Mouse (Mus musculus) C2C12 (cell line): ENCODE measurements around the gene Dctpp1. TPM values are rescaled to one million over a fixed set of nuclear protein-coding genes. Genes with fewer than 3 reads are reported as not detected.

Experiments used
- H3K27me3 ChIP-seq: one replicate; pipeline ENCODE4 v1.6.1; 2011; ENCODE audit not compliant: control insufficient read depth, insufficient read depth, insufficient read length
- H3K36me3 ChIP-seq: one replicate; pipeline ENCODE4 v1.6.1; 2011; ENCODE audit not compliant: control insufficient read depth, insufficient read depth
- H3K4me3 ChIP-seq: one replicate; pipeline ENCODE4 v1.5.1; 2011; ENCODE audit warnings: mild to moderate bottlenecking, control low read depth; ENCODE audit not compliant: poor library complexity, insufficient read depth, severe bottlenecking
- H3K79me2 ChIP-seq: one replicate; pipeline ENCODE4 v1.6.1; 2011; ENCODE audit not compliant: control insufficient read depth, insufficient read depth
- H3K79me3 ChIP-seq: one replicate; pipeline ENCODE4 v1.6.1; 2011; ENCODE audit warnings: low read depth, control low read depth
- H3ac ChIP-seq: one replicate; pipeline ENCODE3; 2011; ENCODE audit warnings: low read depth; ENCODE audit not compliant: control insufficient read depth, insufficient read length
- CEBPB ChIP-seq: IDR thresholded peaks from one replicate; pipeline ENCODE4 v1.6.1; 2011; ENCODE audit warnings: low read depth, mild to moderate bottlenecking, control low read depth, moderate library complexity
- CTCF ChIP-seq: IDR thresholded peaks from one replicate; pipeline ENCODE4 v1.5.1; 2011; ENCODE audit not compliant: control insufficient read depth, insufficient read depth, insufficient read length
- FOSL1 ChIP-seq: IDR thresholded peaks from one replicate; pipeline ENCODE4 v1.8.0; 2011; ENCODE audit warnings: mild to moderate bottlenecking, low read length; ENCODE audit not compliant: poor library complexity, insufficient read depth, severe bottlenecking
- MAX ChIP-seq: IDR thresholded peaks from one replicate; pipeline ENCODE4 v1.6.1; 2011; ENCODE audit warnings: mild to moderate bottlenecking, control low read depth
- MYOD1 ChIP-seq: IDR thresholded peaks from one replicate; pipeline ENCODE4 v1.6.1; 2011; ENCODE audit warnings: low read depth; ENCODE audit not compliant: control insufficient read depth, insufficient read length
- MYOG ChIP-seq: IDR thresholded peaks from one replicate; pipeline ENCODE4 v1.6.1; 2011; ENCODE audit not compliant: control insufficient read depth, insufficient read length; ENCODE audit errors: extremely low read depth
- USF1 ChIP-seq: IDR thresholded peaks from one replicate; pipeline ENCODE4 v1.6.1; 2011; ENCODE audit warnings: low read depth, mild to moderate bottlenecking, control low read depth, moderate library complexity
- polyA plus RNA-seq: library from polyadenylated mRNA; unstranded; fragments of >200 nt; fragmentation: generic; extraction: Trizol; gene quantifications from one replicate; pipeline ENCODE4 v1.2.1, GENCODE M21; 2012; ENCODE audit warnings: missing spikeins

The Dctpp1 gene
- polyA plus RNA-seq, 1 experiment = 226 TPM

- Histone ChIP-seq H3K27me3 (no peaks in the 10 kb centered on the region), H3K36me3 (no peaks in the 10 kb centered on the region), H3K4me3 (peak overlapping the region; percentile 55), H3ac (peak overlapping the region; percentile 90), H3K79me3 (peaks cover 10% of the 10 kb centered on the region), H3K79me2 (peaks cover 15% of the 10 kb centered on the region)
- TF ChIP-seq FOSL1 = no peak
- no peak for TF ChIP-seq MYOG
- no peak for TF ChIP-seq CTCF
- TF ChIP-seq MYOD1 = no peak
- TF ChIP-seq CEBPB = no peak
- no peak for TF ChIP-seq USF1
- no peak for TF ChIP-seq MAX
Observed at GRCm38 (mm10) chr7:127273118-127273923, 12.8 kb upstream of the Dctpp1 start.

- H3K36me3 ChIP-seq = no peaks in the 10 kb centered on the region
- H3ac ChIP-seq = no peak overlapping the region
- peaks cover 10% of the 10 kb centered on the region for H3K79me3 ChIP-seq
- H3K79me2 ChIP-seq = peaks cover 15% of the 10 kb centered on the region
- no peak for TF ChIP-seq USF1
- no peak for TF ChIP-seq CTCF
- no peak for TF ChIP-seq MAX
- no peak for TF ChIP-seq MYOG
- no peak for TF ChIP-seq MYOD1
- TF ChIP-seq FOSL1 = no peak
- TF ChIP-seq CEBPB = no peak
- H3K27me3 ChIP-seq = no peaks in the 10 kb centered on the region
- H3K4me3 ChIP-seq = no peak overlapping the region
Observed at GRCm38 (mm10) chr7:127272566-127272965, 12.1 kb upstream of the Dctpp1 start.

GRCm38 (mm10) chr7:127271093-127271492, 10.6 kb upstream of the Dctpp1 start:
- Histone ChIP-seq H3K79me3 (peaks cover 10% of the 10 kb centered on the region), H3K27me3 (no peaks in the 10 kb centered on the region), H3K4me3 (no peak overlapping the region), H3K79me2 (peaks cover 15% of the 10 kb centered on the region), H3ac (no peak overlapping the region), H3K36me3 (no peaks in the 10 kb centered on the region)
- no peak for TF ChIP-seq MYOG

- Histone ChIP-seq H3K36me3 (no peaks in the 10 kb centered on the region), H3K4me3 (no peak overlapping the region), H3K79me3 (peaks cover 10% of the 10 kb centered on the region), H3ac (no peak overlapping the region), H3K27me3 (no peaks in the 10 kb centered on the region), H3K79me2 (peaks cover 15% of the 10 kb centered on the region)
- TF ChIP-seq CEBPB = no peak
- no peak for TF ChIP-seq MYOG
- no peak for TF ChIP-seq MYOD1
- no peak for TF ChIP-seq CTCF
- TF ChIP-seq FOSL1 = no peak
- TF ChIP-seq MAX = no peak
- TF ChIP-seq USF1 = no peak
Observed at GRCm38 (mm10) chr7:127270666-127271065, 10.2 kb upstream of the Dctpp1 start.

GRCm38 (mm10) chr7:127270256-127270655, 9.7 kb upstream of the Dctpp1 start:
- peaks cover 10% of the 10 kb centered on the region for H3K79me3 ChIP-seq
- peaks cover 15% of the 10 kb centered on the region for H3K79me2 ChIP-seq
- H3K27me3 ChIP-seq = no peaks in the 10 kb centered on the region
- H3ac ChIP-seq = no peak overlapping the region
- H3K4me3 ChIP-seq = no peak overlapping the region
- H3K36me3 ChIP-seq = no peaks in the 10 kb centered on the region
- no peak for TF ChIP-seq MYOG
- no peak for TF ChIP-seq CTCF
- no peak for TF ChIP-seq FOSL1

- TF ChIP-seq MYOG (no peak), MYOD1 (no peak), CEBPB (no peak), MAX (no peak), FOSL1 (no peak), USF1 (no peak), CTCF (no peak)
- no peaks in the 10 kb centered on the region for H3K27me3 ChIP-seq
Observed at GRCm38 (mm10) chr7:127263526-127263925, 3.0 kb upstream of the Dctpp1 start.

More at GRCm38 (mm10) chr7:127263526-127263925, 3.0 kb upstream of the Dctpp1 start:
- Histone ChIP-seq H3K4me3 (no peak overlapping the region), H3K79me3 (peaks cover 5% of the 10 kb centered on the region), H3ac (no peak overlapping the region), H3K79me2 (peaks cover 17% of the 10 kb centered on the region), H3K36me3 (no peaks in the 10 kb centered on the region)
